Mouse (Mus musculus): Measurements from ENCODE around the gene Ago3. TPM values are rescaled to one million over a fixed set of nuclear protein-coding genes. Genes with fewer than 3 reads are reported as not detected.
A peak's percentile ranks its signal among the peaks of the same experiment; 100 is the strongest.

Gene Ago3
- total RNA-seq, 1 experiment: 17.8 TPM

DNA sequence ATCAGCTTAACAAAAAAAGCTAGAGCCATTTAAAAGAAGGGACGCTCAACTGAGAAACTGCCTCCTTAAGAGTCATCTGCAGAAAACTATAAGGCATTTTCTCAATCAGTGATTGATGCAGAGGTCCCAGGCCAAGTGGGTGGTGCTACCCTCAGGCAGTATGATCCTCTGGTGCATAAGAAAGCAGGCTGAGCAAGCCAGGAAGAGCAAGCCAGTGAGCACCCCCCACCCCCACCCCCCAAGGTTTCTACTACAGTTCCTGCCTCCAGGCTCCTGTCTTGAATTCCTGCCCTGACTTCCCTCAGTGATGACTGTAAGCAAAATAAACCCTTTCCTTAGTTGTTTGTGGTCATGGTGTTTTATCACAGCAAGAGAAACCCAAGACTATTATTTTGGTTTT, 20.9 kb upstream of the Ago3 start:
- H3K9me3 ChIP-seq (ENCODE audit: control insufficient read depth, insufficient read depth, low read depth, low read length): no peaks in the 10 kb centered on the region
- DNase-seq (ENCODE audit: low read depth, low spot score): peak; percentile 21
- no peak for TF ChIP-seq HCFC1 (IDR thresholded peaks at IDR 0.05; ENCODE audit: borderline replicate concordance, insufficient read depth, low read length)
- no peak for TF ChIP-seq CHD2 (IDR thresholded peaks at IDR 0.05; ENCODE audit: low read depth, low read length)
- TF ChIP-seq MAFK (IDR thresholded peaks at IDR 0.05; ENCODE audit: insufficient read depth, low read depth, low read length): no peak
- TF ChIP-seq ZC3H11A (IDR thresholded peaks at IDR 0.05; ENCODE audit: borderline replicate concordance, low read depth, low read length): no peak
- no peak for TF ChIP-seq ZNF384 (IDR thresholded peaks at IDR 0.05; ENCODE audit: low read depth, low read length)
- H3K4me3 ChIP-seq (ENCODE audit: insufficient read depth in 1 of 2, low read depth in 1 of 2, low read length in 2 of 2, poor library complexity in 1 of 2, severe bottlenecking in 1 of 2): no peak overlapping the region
- H3K4me1 ChIP-seq (ENCODE audit: control insufficient read depth in 2 of 2, insufficient read depth in 2 of 2, low read length in 2 of 2, poor library complexity in 1 of 2): peaks cover 0 to 3% of the 10 kb centered on the region in 2 experiments; a peak in 1 of 4 replicates
- in situ Hi-C loops (cut with MboI; ENCODE audit: low sequenced_read_pairs in 2 of 2, unreplicated experiment in 2 of 2): no loop called here
- H3K9ac ChIP-seq (ENCODE audit: insufficient read depth, low read depth, low read length, poor library complexity, severe bottlenecking): no peak overlapping the region
- peaks cover 36% of the 10 kb centered on the region for H3K36me3 ChIP-seq (ENCODE audit: control insufficient read depth, insufficient read depth, low read length, poor library complexity, severe bottlenecking)
- H3K27ac ChIP-seq (ENCODE audit: insufficient read depth, low read depth, low read length, poor library complexity, severe bottlenecking): peak overlapping the region; percentile 74; the same call in 1 of the 2 replicates

DNA sequence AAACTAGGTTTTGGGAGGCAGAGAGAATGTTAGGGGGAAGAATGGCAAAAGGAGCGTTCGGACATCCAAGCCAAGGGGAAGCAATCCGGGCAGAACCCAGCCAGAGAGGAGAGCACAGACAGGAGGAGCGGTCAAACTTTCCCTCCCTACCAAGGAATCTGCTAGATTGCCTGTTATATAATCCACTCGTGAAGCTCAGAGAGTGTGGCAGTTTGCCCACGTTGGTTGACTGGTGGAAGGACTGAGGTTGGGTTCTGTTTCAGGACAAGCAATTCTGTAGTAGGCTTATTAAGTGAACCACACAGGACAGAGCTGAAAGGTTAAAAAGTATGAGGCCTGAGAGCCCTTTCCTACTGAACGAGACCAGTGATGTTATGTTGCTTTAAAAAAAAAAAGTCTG, 17.8 kb upstream of the Ago3 start:
- in situ Hi-C loops (cut with MboI; ENCODE audit: low sequenced_read_pairs in 2 of 2, unreplicated experiment in 2 of 2): no loop called here

DNA sequence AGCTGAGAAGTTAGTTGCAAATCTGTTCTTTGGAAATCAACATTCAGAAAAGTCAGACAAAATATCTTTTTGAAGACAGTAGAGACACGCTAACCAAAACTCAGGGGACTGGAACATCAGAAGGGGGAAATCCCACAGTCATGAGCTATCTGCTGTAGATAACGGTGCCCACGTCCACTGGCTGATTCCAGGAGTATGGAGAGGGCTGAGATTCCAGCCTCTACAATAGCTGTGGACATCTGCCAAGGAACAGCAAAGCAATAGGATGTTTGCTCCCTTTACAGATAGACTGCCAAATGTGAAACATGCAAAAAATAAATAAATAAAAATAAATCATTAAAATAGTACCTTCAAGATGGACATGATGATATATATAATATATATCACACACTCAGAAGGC, 15.2 kb upstream of the Ago3 start:
- H3K36me3 ChIP-seq (ENCODE audit: control insufficient read depth, insufficient read depth, low read length, poor library complexity, severe bottlenecking): peaks cover 39% of the 10 kb centered on the region
- no peak overlapping the region for H3K9ac ChIP-seq (ENCODE audit: insufficient read depth, low read depth, low read length, poor library complexity, severe bottlenecking)
- no peak for TF ChIP-seq ZC3H11A (IDR thresholded peaks at IDR 0.05; ENCODE audit: borderline replicate concordance, low read depth, low read length)
- TF ChIP-seq MAFK (IDR thresholded peaks at IDR 0.05; ENCODE audit: insufficient read depth, low read depth, low read length): no peak
- no peak for TF ChIP-seq HCFC1 (IDR thresholded peaks at IDR 0.05; ENCODE audit: borderline replicate concordance, insufficient read depth, low read length)
- TF ChIP-seq ZNF384 (IDR thresholded peaks at IDR 0.05; ENCODE audit: low read depth, low read length): no peak
- TF ChIP-seq CHD2 (IDR thresholded peaks at IDR 0.05; ENCODE audit: low read depth, low read length): no peak
- in situ Hi-C loops (cut with MboI; ENCODE audit: low sequenced_read_pairs in 2 of 2, unreplicated experiment in 2 of 2): no loop called here
- peaks cover 0 to 3% of the 10 kb centered on the region in 2 experiments; a peak in 1 of 4 replicates for H3K4me1 ChIP-seq (ENCODE audit: control insufficient read depth in 2 of 2, insufficient read depth in 2 of 2, low read length in 2 of 2, poor library complexity in 1 of 2)
- no peak for DNase-seq (ENCODE audit: low read depth, low spot score)
- no peak overlapping the region for H3K27ac ChIP-seq (ENCODE audit: insufficient read depth, low read depth, low read length, poor library complexity, severe bottlenecking)
- H3K9me3 ChIP-seq (ENCODE audit: control insufficient read depth, insufficient read depth, low read depth, low read length): no peaks in the 10 kb centered on the region
- no peak overlapping the region for H3K4me3 ChIP-seq (ENCODE audit: insufficient read depth in 1 of 2, low read depth in 1 of 2, low read length in 2 of 2, poor library complexity in 1 of 2, severe bottlenecking in 1 of 2)

More for the DNA sequence above, 17.8 kb upstream of the Ago3 start:
- peaks cover 23% of the 10 kb centered on the region for H3K36me3 ChIP-seq (ENCODE audit: control insufficient read depth, insufficient read depth, low read length, poor library complexity, severe bottlenecking)
- H3K27ac ChIP-seq (ENCODE audit: insufficient read depth, low read depth, low read length, poor library complexity, severe bottlenecking): no peak overlapping the region
- peaks cover 0 to 3% of the 10 kb centered on the region in 2 experiments; a peak in 1 of 4 replicates for H3K4me1 ChIP-seq (ENCODE audit: control insufficient read depth in 2 of 2, insufficient read depth in 2 of 2, low read length in 2 of 2, poor library complexity in 1 of 2)
- no peaks in the 10 kb centered on the region for H3K9me3 ChIP-seq (ENCODE audit: control insufficient read depth, insufficient read depth, low read depth, low read length)
- no peak overlapping the region for H3K9ac ChIP-seq (ENCODE audit: insufficient read depth, low read depth, low read length, poor library complexity, severe bottlenecking)
- no peak for DNase-seq (ENCODE audit: low read depth, low spot score)
- TF ChIP-seq ZC3H11A (IDR thresholded peaks at IDR 0.05; ENCODE audit: borderline replicate concordance, low read depth, low read length) (no peak), HCFC1 (IDR thresholded peaks at IDR 0.05; ENCODE audit: borderline replicate concordance, insufficient read depth, low read length) (no peak), ZNF384 (IDR thresholded peaks at IDR 0.05; ENCODE audit: low read depth, low read length) (no peak), CHD2 (IDR thresholded peaks at IDR 0.05; ENCODE audit: low read depth, low read length) (no peak), MAFK (IDR thresholded peaks at IDR 0.05; ENCODE audit: insufficient read depth, low read depth, low read length) (no peak)
- no peak overlapping the region for H3K4me3 ChIP-seq (ENCODE audit: insufficient read depth in 1 of 2, low read depth in 1 of 2, low read length in 2 of 2, poor library complexity in 1 of 2, severe bottlenecking in 1 of 2)

DNA sequence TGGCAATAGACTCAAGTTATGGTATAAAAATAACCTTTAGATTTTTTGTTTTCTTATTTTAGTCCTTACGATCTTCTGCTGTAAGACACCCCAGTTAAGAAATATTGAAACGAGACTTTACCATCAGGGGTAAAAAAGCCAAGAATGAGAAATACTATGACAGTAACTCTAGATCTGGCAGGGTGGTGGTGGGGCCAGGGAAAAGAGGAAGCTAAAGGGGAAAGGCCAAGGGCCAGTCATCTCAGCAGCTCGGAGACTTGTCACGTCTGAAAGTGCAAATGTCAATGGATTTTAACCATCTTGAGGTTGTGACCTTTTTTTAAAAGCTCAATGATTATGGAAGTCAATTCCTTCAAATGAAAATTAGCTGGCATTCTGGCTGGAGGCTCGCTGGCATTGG, 8.9 kb upstream of the Ago3 start:
- Histone ChIP-seq H3K9me3 (ENCODE audit: control insufficient read depth, insufficient read depth, low read depth, low read length) (no peaks in the 10 kb centered on the region), H3K36me3 (ENCODE audit: control insufficient read depth, insufficient read depth, low read length, poor library complexity, severe bottlenecking) (peaks cover 46% of the 10 kb centered on the region), H3K27ac (ENCODE audit: insufficient read depth, low read depth, low read length, poor library complexity, severe bottlenecking) (no peak overlapping the region), H3K4me3 (ENCODE audit: insufficient read depth in 1 of 2, low read depth in 1 of 2, low read length in 2 of 2, poor library complexity in 1 of 2, severe bottlenecking in 1 of 2) (no peak overlapping the region), H3K9ac (ENCODE audit: insufficient read depth, low read depth, low read length, poor library complexity, severe bottlenecking) (no peak overlapping the region), H3K4me1 (ENCODE audit: control insufficient read depth in 2 of 2, insufficient read depth in 2 of 2, low read length in 2 of 2, poor library complexity in 1 of 2) (peaks cover 3 to 7% of the 10 kb centered on the region in 2 experiments; a peak in 1 of 4 replicates)
- DNase-seq (ENCODE audit: low read depth, low spot score): no peak
- TF ChIP-seq ZNF384 (IDR thresholded peaks at IDR 0.05; ENCODE audit: low read depth, low read length): no peak
- no peak for TF ChIP-seq CHD2 (IDR thresholded peaks at IDR 0.05; ENCODE audit: low read depth, low read length)
- no peak for TF ChIP-seq ZC3H11A (IDR thresholded peaks at IDR 0.05; ENCODE audit: borderline replicate concordance, low read depth, low read length)
- no peak for TF ChIP-seq MAFK (IDR thresholded peaks at IDR 0.05; ENCODE audit: insufficient read depth, low read depth, low read length)
- TF ChIP-seq HCFC1 (IDR thresholded peaks at IDR 0.05; ENCODE audit: borderline replicate concordance, insufficient read depth, low read length): no peak
- in situ Hi-C loops (cut with MboI; ENCODE audit: low sequenced_read_pairs in 2 of 2, unreplicated experiment in 2 of 2): no loop called here
